Mouse (Mus musculus): Measurements from ENCODE around the gene Arfgef2. TPM values are rescaled to one million over a fixed set of nuclear protein-coding genes. Genes with fewer than 3 reads are reported as not detected.

The Arfgef2 gene
- polyA plus RNA-seq, 1 experiment: 11.6 TPM

GRCm38 (mm10) chr2:166806813-166807212, 1.4 kb downstream of the Arfgef2 start:
- no peak for TF ChIP-seq POLR2A (IDR thresholded peaks at IDR 0.05; ENCODE audit: low read depth, low read length)
- TF ChIP-seq CTCF (IDR thresholded peaks at IDR 0.05; ENCODE audit: extremely low read depth, insufficient read length, insufficient replicate concordance, low read depth, low read length): no peak
- Histone ChIP-seq H3K36me3 (ENCODE audit: control insufficient read depth, insufficient read depth, low read length) (0 out of 2 replicates have a peak, but pooled peaks cover 2% of the 10 kb centered on the region), H3K4me3 (ENCODE audit: low read depth, low read length) (peak overlapping the region; percentile 15; the same call in 1 of the 2 replicates), H3K4me1 (ENCODE audit: control insufficient read depth, insufficient read depth, insufficient read length, low read length) (peaks cover 5% of the 10 kb centered on the region; the same call in 1 of the 2 replicates), H3K27ac (ENCODE audit: insufficient read depth, low read depth, low read length) (no peak overlapping the region), H3K27me3 (ENCODE audit: control insufficient read depth, insufficient read depth, low read length) (no peaks in the 10 kb centered on the region)
- 55% methylated on average over 6 of the region's 6 CpGs for WGBS

GRCm38 (mm10) chr2:166809499-166809898, 4.1 kb downstream of the Arfgef2 start:
- Histone ChIP-seq H3K27ac (ENCODE audit: insufficient read depth, low read depth, low read length) (no peak overlapping the region), H3K36me3 (ENCODE audit: control insufficient read depth, insufficient read depth, low read length) (0 out of 2 replicates have a peak, but pooled peaks cover 2% of the 10 kb centered on the region), H3K4me1 (ENCODE audit: control insufficient read depth, insufficient read depth, insufficient read length, low read length) (peaks cover 5% of the 10 kb centered on the region; the same call in 1 of the 2 replicates), H3K4me3 (ENCODE audit: low read depth, low read length) (no peak overlapping the region), H3K27me3 (ENCODE audit: control insufficient read depth, insufficient read depth, low read length) (no peaks in the 10 kb centered on the region)
- WGBS: 93% methylated on average over 5 of the region's 5 CpGs
- TF ChIP-seq POLR2A (IDR thresholded peaks at IDR 0.05; ENCODE audit: low read depth, low read length) (no peak), CTCF (IDR thresholded peaks at IDR 0.05; ENCODE audit: extremely low read depth, insufficient read length, insufficient replicate concordance, low read depth, low read length) (no peak)

DNA sequence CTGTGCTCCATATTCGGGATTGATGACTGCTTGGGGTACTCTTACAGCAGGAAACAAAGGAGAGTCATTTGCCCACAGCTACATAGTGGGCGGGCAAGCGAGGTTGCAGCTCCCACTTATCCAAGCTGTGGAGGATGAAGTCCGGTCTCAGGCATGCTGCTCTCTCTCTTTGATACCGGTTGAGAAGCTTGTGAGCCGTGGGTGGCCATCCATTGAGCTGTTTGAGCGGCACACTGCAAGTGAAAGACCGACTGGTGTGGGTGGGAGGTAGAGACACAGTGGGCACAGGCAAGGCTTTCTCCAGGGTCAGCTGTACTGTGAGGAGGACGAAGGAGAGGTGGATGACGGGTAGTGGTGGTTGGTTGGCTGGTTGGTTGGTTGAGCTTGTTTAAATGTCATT, 5.4 kb downstream of the Arfgef2 start:
- no peak for TF ChIP-seq POLR2A (IDR thresholded peaks at IDR 0.05; ENCODE audit: low read depth, low read length)
- no peak for TF ChIP-seq CTCF (IDR thresholded peaks at IDR 0.05; ENCODE audit: extremely low read depth, insufficient read length, insufficient replicate concordance, low read depth, low read length)
- Histone ChIP-seq H3K27me3 (ENCODE audit: control insufficient read depth, insufficient read depth, low read length) (no peaks in the 10 kb centered on the region), H3K27ac (ENCODE audit: insufficient read depth, low read depth, low read length) (no peak overlapping the region), H3K4me1 (ENCODE audit: control insufficient read depth, insufficient read depth, insufficient read length, low read length) (peaks cover 5% of the 10 kb centered on the region; the same call in 1 of the 2 replicates), H3K4me3 (ENCODE audit: low read depth, low read length) (no peak overlapping the region), H3K36me3 (ENCODE audit: control insufficient read depth, insufficient read depth, low read length) (0 out of 2 replicates have a peak, but pooled peaks cover 2% of the 10 kb centered on the region)
- WGBS: 95% methylated on average over 10 of the region's 10 CpGs

GRCm38 (mm10) chr2:166818463-166819143, 13.2 kb downstream of the Arfgef2 start:
- 79% methylated on average over 9 of the region's 9 CpGs for WGBS
- H3K27ac ChIP-seq (ENCODE audit: insufficient read depth, low read depth, low read length): no peak overlapping the region
- H3K4me3 ChIP-seq (ENCODE audit: low read depth, low read length): no peak overlapping the region
- TF ChIP-seq CTCF (IDR thresholded peaks at IDR 0.05; ENCODE audit: extremely low read depth, insufficient read length, insufficient replicate concordance, low read depth, low read length) (no peak), POLR2A (IDR thresholded peaks at IDR 0.05; ENCODE audit: low read depth, low read length) (no peak)
- H3K4me1 ChIP-seq (ENCODE audit: control insufficient read depth, insufficient read depth, insufficient read length, low read length): peaks cover 31% of the 10 kb centered on the region
- H3K36me3 ChIP-seq (ENCODE audit: control insufficient read depth, insufficient read depth, low read length): 0 out of 2 replicates have a peak, but pooled peaks cover 1% of the 10 kb centered on the region
- H3K27me3 ChIP-seq (ENCODE audit: control insufficient read depth, insufficient read depth, low read length): no peaks in the 10 kb centered on the region

GRCm38 (mm10) chr2:166819849-166820248, 14.5 kb downstream of the Arfgef2 start:
- 68% methylated on average over 8 of the region's 8 CpGs for WGBS
- TF ChIP-seq CTCF (IDR thresholded peaks at IDR 0.05; ENCODE audit: extremely low read depth, insufficient read length, insufficient replicate concordance, low read depth, low read length) (no peak), POLR2A (IDR thresholded peaks at IDR 0.05; ENCODE audit: low read depth, low read length) (no peak)
- H3K4me1 ChIP-seq (ENCODE audit: control insufficient read depth, insufficient read depth, insufficient read length, low read length): peaks cover 36% of the 10 kb centered on the region
- no peak overlapping the region for H3K27ac ChIP-seq (ENCODE audit: insufficient read depth, low read depth, low read length)
- 0 out of 2 replicates have a peak, but pooled peaks cover 1% of the 10 kb centered on the region for H3K36me3 ChIP-seq (ENCODE audit: control insufficient read depth, insufficient read depth, low read length)
- no peaks in the 10 kb centered on the region for H3K27me3 ChIP-seq (ENCODE audit: control insufficient read depth, insufficient read depth, low read length)
- H3K4me3 ChIP-seq (ENCODE audit: low read depth, low read length): no peak overlapping the region

DNA sequence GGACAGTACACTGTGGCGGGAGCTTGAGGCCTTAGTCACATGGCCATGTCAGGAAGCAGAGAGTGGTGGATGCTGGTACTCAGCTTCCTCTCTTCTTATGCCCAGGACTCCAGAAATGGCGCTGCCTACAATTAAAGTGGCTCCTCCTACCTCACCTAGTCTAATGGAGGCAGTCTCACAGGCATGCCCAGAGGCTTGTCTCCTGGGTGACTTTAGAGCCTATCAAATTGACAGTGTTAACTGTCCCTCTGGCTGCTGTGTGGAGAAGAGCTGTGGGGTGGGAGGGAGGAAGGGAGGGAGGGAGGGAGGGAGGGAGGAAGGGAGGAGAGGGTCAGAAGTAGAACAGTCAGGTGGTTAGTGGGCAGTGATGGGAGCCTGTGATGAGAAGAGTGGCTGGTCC, 15.5 kb downstream of the Arfgef2 start:
- 51% methylated on average over 2 of the region's 2 CpGs for WGBS
- no peaks in the 10 kb centered on the region for H3K27me3 ChIP-seq (ENCODE audit: control insufficient read depth, insufficient read depth, low read length)
- TF ChIP-seq CTCF (IDR thresholded peaks at IDR 0.05; ENCODE audit: extremely low read depth, insufficient read length, insufficient replicate concordance, low read depth, low read length) (no peak), POLR2A (IDR thresholded peaks at IDR 0.05; ENCODE audit: low read depth, low read length) (no peak)
- H3K4me1 ChIP-seq (ENCODE audit: control insufficient read depth, insufficient read depth, insufficient read length, low read length): peaks cover 40% of the 10 kb centered on the region
- no peak overlapping the region for H3K4me3 ChIP-seq (ENCODE audit: low read depth, low read length)
- H3K36me3 ChIP-seq (ENCODE audit: control insufficient read depth, insufficient read depth, low read length): 0 out of 2 replicates have a peak, but pooled peaks cover 1% of the 10 kb centered on the region
- no peak overlapping the region for H3K27ac ChIP-seq (ENCODE audit: insufficient read depth, low read depth, low read length)

- Histone ChIP-seq H3K4me1 (ENCODE audit: control insufficient read depth, insufficient read depth, insufficient read length, low read length) (peaks cover 40% of the 10 kb centered on the region), H3K4me3 (ENCODE audit: low read depth, low read length) (no peak overlapping the region), H3K36me3 (ENCODE audit: control insufficient read depth, insufficient read depth, low read length) (0 out of 2 replicates have a peak, but pooled peaks cover 1% of the 10 kb centered on the region), H3K27me3 (ENCODE audit: control insufficient read depth, insufficient read depth, low read length) (no peaks in the 10 kb centered on the region), H3K27ac (ENCODE audit: insufficient read depth, low read depth, low read length) (no peak overlapping the region)
- WGBS: 69% methylated on average over 3 of the region's 3 CpGs
- TF ChIP-seq CTCF (IDR thresholded peaks at IDR 0.05; ENCODE audit: extremely low read depth, insufficient read length, insufficient replicate concordance, low read depth, low read length) (no peak), POLR2A (IDR thresholded peaks at IDR 0.05; ENCODE audit: low read depth, low read length) (no peak)
Observed at GRCm38 (mm10) chr2:166821406-166821805, 16.0 kb downstream of the Arfgef2 start.

All from small intestine, adult 2 months (tissue).